Mouse (Mus musculus): Measurements from ENCODE around the gene Npsr1. TPM values are rescaled to one million over a fixed set of nuclear protein-coding genes. Genes with fewer than 3 reads are reported as not detected.

The Npsr1 gene
- polyA plus RNA-seq (2015; fragmentation: Nextera tagmentation; extraction: Ambion mirVana): 0.19 TPM in 1 of 2 replicates, not detected in the other

GRCm38 (mm10) chr9:24097696-24098095 lies at the start of gene Npsr1:
TSS of gene Npsr1 (plus strand) at chr9:24097996.
- 70% methylated on average over 7 of the region's 7 CpGs for WGBS

GRCm38 (mm10) chr9:24051538-24051937 lies 46.3 kb upstream of the Npsr1 start:
- H3K36me3 ChIP-seq (ENCODE audit: control insufficient read depth, insufficient read depth): no peaks in the 10 kb centered on the region
- no peaks in the 10 kb centered on the region for H3K27me3 ChIP-seq (ENCODE audit: control insufficient read depth, insufficient read depth, low read length)
- ATAC-seq (replicated peaks; ENCODE audit: extremely low read depth, insufficient read depth, low FRiP score): no peak
- no peak overlapping the region for H3K9ac ChIP-seq (ENCODE audit: low read length)
- no peak overlapping the region for H3K27ac ChIP-seq (ENCODE audit: low read length)
- H3K9me3 ChIP-seq (replicated peaks; ENCODE audit: control insufficient read depth, low read length): no peaks in the 10 kb centered on the region
- H3K4me2 ChIP-seq (ENCODE audit: low read depth, low read length): no peak overlapping the region
- no peaks in the 10 kb centered on the region for H3K4me1 ChIP-seq (ENCODE audit: control insufficient read depth, insufficient read depth, low read length)
- no peak overlapping the region for H3K4me3 ChIP-seq (ENCODE audit: low read length)

More at GRCm38 (mm10) chr9:24097696-24098095, at the start of gene Npsr1:
- Histone ChIP-seq H3K27ac (ENCODE audit: low read length) (no peak within 1 kb of the TSS), H3K9me3 (replicated peaks; ENCODE audit: control insufficient read depth, low read length) (no peaks in the 10 kb centered on the region), H3K4me2 (ENCODE audit: low read depth, low read length) (no peak within 1 kb of the TSS), H3K36me3 (ENCODE audit: control insufficient read depth, insufficient read depth) (no peaks in the 10 kb centered on the region), H3K4me3 (ENCODE audit: low read length) (no peak within 1 kb of the TSS), H3K9ac (ENCODE audit: low read length) (no peak within 1 kb of the TSS), H3K27me3 (ENCODE audit: control insufficient read depth, insufficient read depth, low read length) (no peaks in the 10 kb centered on the region), H3K4me1 (ENCODE audit: control insufficient read depth, insufficient read depth, low read length) (no peaks in the 10 kb centered on the region)
- no peak for ATAC-seq (replicated peaks; ENCODE audit: extremely low read depth, insufficient read depth, low FRiP score)

GRCm38 (mm10) chr9:24063251-24063650 lies 34.5 kb upstream of the Npsr1 start:
- Histone ChIP-seq H3K4me3 (ENCODE audit: low read length) (no peak overlapping the region), H3K27me3 (ENCODE audit: control insufficient read depth, insufficient read depth, low read length) (no peaks in the 10 kb centered on the region), H3K36me3 (ENCODE audit: control insufficient read depth, insufficient read depth) (no peaks in the 10 kb centered on the region), H3K4me2 (ENCODE audit: low read depth, low read length) (no peak overlapping the region), H3K4me1 (ENCODE audit: control insufficient read depth, insufficient read depth, low read length) (no peaks in the 10 kb centered on the region), H3K9me3 (replicated peaks; ENCODE audit: control insufficient read depth, low read length) (no peaks in the 10 kb centered on the region), H3K9ac (ENCODE audit: low read length) (no peak overlapping the region), H3K27ac (ENCODE audit: low read length) (no peak overlapping the region)
- no peak for ATAC-seq (replicated peaks; ENCODE audit: extremely low read depth, insufficient read depth, low FRiP score)

GRCm38 (mm10) chr9:24071664-24072063 lies 26.1 kb upstream of the Npsr1 start:
- Histone ChIP-seq H3K9ac (ENCODE audit: low read length) (no peak overlapping the region), H3K36me3 (ENCODE audit: control insufficient read depth, insufficient read depth) (no peaks in the 10 kb centered on the region), H3K27ac (ENCODE audit: low read length) (no peak overlapping the region), H3K4me1 (ENCODE audit: control insufficient read depth, insufficient read depth, low read length) (no peaks in the 10 kb centered on the region), H3K4me3 (ENCODE audit: low read length) (no peak overlapping the region), H3K9me3 (replicated peaks; ENCODE audit: control insufficient read depth, low read length) (no peaks in the 10 kb centered on the region), H3K4me2 (ENCODE audit: low read depth, low read length) (no peak overlapping the region), H3K27me3 (ENCODE audit: control insufficient read depth, insufficient read depth, low read length) (no peaks in the 10 kb centered on the region)
- 83% methylated on average over 1 of the region's 1 CpGs for WGBS
- no peak for ATAC-seq (replicated peaks; ENCODE audit: extremely low read depth, insufficient read depth, low FRiP score)

- H3K9ac ChIP-seq (ENCODE audit: low read length): no peak overlapping the region
Measured at GRCm38 (mm10) chr9:24077596-24077995, 20.2 kb upstream of the Npsr1 start.

GRCm38 (mm10) chr9:24091875-24092274 lies 5.9 kb upstream of the Npsr1 start:
- ATAC-seq (replicated peaks; ENCODE audit: extremely low read depth, insufficient read depth, low FRiP score): no peak
- Histone ChIP-seq H3K9ac (ENCODE audit: low read length) (no peak overlapping the region), H3K4me2 (ENCODE audit: low read depth, low read length) (no peak overlapping the region), H3K27me3 (ENCODE audit: control insufficient read depth, insufficient read depth, low read length) (no peaks in the 10 kb centered on the region), H3K4me3 (ENCODE audit: low read length) (no peak overlapping the region), H3K27ac (ENCODE audit: low read length) (no peak overlapping the region), H3K36me3 (ENCODE audit: control insufficient read depth, insufficient read depth) (no peaks in the 10 kb centered on the region), H3K9me3 (replicated peaks; ENCODE audit: control insufficient read depth, low read length) (no peaks in the 10 kb centered on the region), H3K4me1 (ENCODE audit: control insufficient read depth, insufficient read depth, low read length) (no peaks in the 10 kb centered on the region)

More at GRCm38 (mm10) chr9:24077596-24077995, 20.2 kb upstream of the Npsr1 start:
- no peak for ATAC-seq (replicated peaks; ENCODE audit: extremely low read depth, insufficient read depth, low FRiP score)
- Histone ChIP-seq H3K27ac (ENCODE audit: low read length) (no peak overlapping the region), H3K36me3 (ENCODE audit: control insufficient read depth, insufficient read depth) (no peaks in the 10 kb centered on the region), H3K27me3 (ENCODE audit: control insufficient read depth, insufficient read depth, low read length) (no peaks in the 10 kb centered on the region), H3K4me2 (ENCODE audit: low read depth, low read length) (no peak overlapping the region), H3K4me1 (ENCODE audit: control insufficient read depth, insufficient read depth, low read length) (no peaks in the 10 kb centered on the region), H3K9me3 (replicated peaks; ENCODE audit: control insufficient read depth, low read length) (no peaks in the 10 kb centered on the region), H3K4me3 (ENCODE audit: low read length) (no peak overlapping the region)

- H3K27me3 ChIP-seq (ENCODE audit: control insufficient read depth, insufficient read depth, low read length): no peaks in the 10 kb centered on the region
- 60% methylated on average over 2 of the region's 2 CpGs for WGBS
- H3K4me3 ChIP-seq (ENCODE audit: low read length): no peak overlapping the region
- no peaks in the 10 kb centered on the region for H3K36me3 ChIP-seq (ENCODE audit: control insufficient read depth, insufficient read depth)
- H3K27ac ChIP-seq (ENCODE audit: low read length): no peak overlapping the region
- no peak overlapping the region for H3K9ac ChIP-seq (ENCODE audit: low read length)
- no peaks in the 10 kb centered on the region for H3K9me3 ChIP-seq (replicated peaks; ENCODE audit: control insufficient read depth, low read length)
- no peak overlapping the region for H3K4me2 ChIP-seq (ENCODE audit: low read depth, low read length)
- ATAC-seq (replicated peaks; ENCODE audit: extremely low read depth, insufficient read depth, low FRiP score): no peak
- H3K4me1 ChIP-seq (ENCODE audit: control insufficient read depth, insufficient read depth, low read length): no peaks in the 10 kb centered on the region
Measured at GRCm38 (mm10) chr9:24098526-24098925, 730 bp downstream of the Npsr1 start.

GRCm38 (mm10) chr9:24099631-24100030 lies 1.8 kb downstream of the Npsr1 start:
- ATAC-seq (replicated peaks; ENCODE audit: extremely low read depth, insufficient read depth, low FRiP score): no peak
- H3K27ac ChIP-seq (ENCODE audit: low read length): no peak overlapping the region
- no peaks in the 10 kb centered on the region for H3K36me3 ChIP-seq (ENCODE audit: control insufficient read depth, insufficient read depth)
- H3K27me3 ChIP-seq (ENCODE audit: control insufficient read depth, insufficient read depth, low read length): no peaks in the 10 kb centered on the region
- H3K4me3 ChIP-seq (ENCODE audit: low read length): no peak overlapping the region
- no peaks in the 10 kb centered on the region for H3K4me1 ChIP-seq (ENCODE audit: control insufficient read depth, insufficient read depth, low read length)
- H3K4me2 ChIP-seq (ENCODE audit: low read depth, low read length): no peak overlapping the region
- WGBS: 66% methylated on average over 4 of the region's 4 CpGs
- no peaks in the 10 kb centered on the region for H3K9me3 ChIP-seq (replicated peaks; ENCODE audit: control insufficient read depth, low read length)
- no peak overlapping the region for H3K9ac ChIP-seq (ENCODE audit: low read length)

GRCm38 (mm10) chr9:24119423-24119822 lies 21.6 kb downstream of the Npsr1 start:
- Histone ChIP-seq H3K4me3 (ENCODE audit: low read length) (no peak overlapping the region), H3K9ac (ENCODE audit: low read length) (no peak overlapping the region), H3K27me3 (ENCODE audit: control insufficient read depth, insufficient read depth, low read length) (no peaks in the 10 kb centered on the region), H3K9me3 (replicated peaks; ENCODE audit: control insufficient read depth, low read length) (no peaks in the 10 kb centered on the region), H3K4me1 (ENCODE audit: control insufficient read depth, insufficient read depth, low read length) (no peaks in the 10 kb centered on the region), H3K4me2 (ENCODE audit: low read depth, low read length) (no peak overlapping the region), H3K27ac (ENCODE audit: low read length) (no peak overlapping the region), H3K36me3 (ENCODE audit: control insufficient read depth, insufficient read depth) (no peaks in the 10 kb centered on the region)
- WGBS: 19% methylated on average over 4 of the region's 4 CpGs
- ATAC-seq (replicated peaks; ENCODE audit: extremely low read depth, insufficient read depth, low FRiP score): no peak

- Histone ChIP-seq H3K9ac (ENCODE audit: low read length) (no peak overlapping the region), H3K9me3 (replicated peaks; ENCODE audit: control insufficient read depth, low read length) (no peaks in the 10 kb centered on the region), H3K27ac (ENCODE audit: low read length) (no peak overlapping the region), H3K4me2 (ENCODE audit: low read depth, low read length) (no peak overlapping the region), H3K4me1 (ENCODE audit: control insufficient read depth, insufficient read depth, low read length) (no peaks in the 10 kb centered on the region), H3K27me3 (ENCODE audit: control insufficient read depth, insufficient read depth, low read length) (no peaks in the 10 kb centered on the region), H3K36me3 (ENCODE audit: control insufficient read depth, insufficient read depth) (no peaks in the 10 kb centered on the region), H3K4me3 (ENCODE audit: low read length) (no peak overlapping the region)
- no peak for ATAC-seq (replicated peaks; ENCODE audit: extremely low read depth, insufficient read depth, low FRiP score)
- 76% methylated on average over 1 of the region's 1 CpGs for WGBS
Measured at GRCm38 (mm10) chr9:24133142-24133541, 35.3 kb downstream of the Npsr1 start.

All from heart, embryonic 16.5 days (tissue).